Mouse (Mus musculus): ENCODE data around the gene Zfp704.

DNA sequence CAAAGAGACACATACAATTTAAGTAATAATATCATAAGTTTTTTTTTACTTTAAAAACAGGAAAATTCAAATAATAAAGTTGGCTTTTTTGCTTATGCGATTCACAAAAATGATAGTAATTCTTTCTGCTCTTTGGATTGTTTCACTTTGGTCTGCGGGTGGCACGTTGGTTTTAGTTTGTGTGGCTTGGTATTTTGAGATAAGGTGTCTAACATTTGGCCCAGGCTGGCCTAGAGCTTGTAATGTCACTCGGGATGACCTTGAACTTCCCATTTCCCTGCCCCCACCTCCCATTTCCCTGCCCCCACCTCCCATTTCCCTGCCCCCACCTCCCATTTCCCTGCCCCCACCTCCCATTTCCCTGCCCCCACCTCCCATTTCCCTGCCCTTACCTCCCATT is 39.1 kb downstream of the Zfp704 start:
- TF ChIP-seq CTCF (IDR thresholded peaks at IDR 0.05; ENCODE audit: control insufficient read depth, insufficient read depth, insufficient replicate concordance, low read depth, low read length): no peak
- no peak for TF ChIP-seq POLR2A (IDR thresholded peaks at IDR 0.05; ENCODE audit: control insufficient read depth, low read depth, low read length)
